Mouse (Mus musculus): ENCODE measurements around the gene Cfap157.

The Cfap157 gene

DNA sequence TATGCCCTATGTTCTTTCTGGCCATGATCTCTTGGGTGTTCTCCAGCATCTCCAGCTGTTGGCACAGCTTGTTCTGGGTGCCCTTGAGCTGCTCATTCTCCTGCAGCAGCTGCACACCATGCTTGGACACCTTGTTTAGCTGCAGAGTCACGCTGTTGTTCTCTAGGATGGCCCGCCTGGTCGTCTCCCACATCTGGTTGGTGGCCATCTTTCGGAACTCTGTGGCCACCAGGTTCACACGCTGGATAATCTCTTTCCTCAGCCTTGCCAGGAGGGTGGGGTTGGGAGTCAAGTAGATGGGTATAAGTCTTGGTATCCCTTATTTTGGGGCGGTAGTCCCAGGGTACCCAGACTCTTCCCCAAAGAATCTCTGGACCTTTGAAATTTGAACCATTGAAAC, 4.5 kb downstream of the Cfap157 start:
- no peak for DNase-seq

- DNase-seq: peak; percentile 41 to 62
These were observed 5.1 kb downstream of the Cfap157 start for GRCm38 (mm10) chr2:32779131-32779530.

- DNase-seq: no peak
These were observed 6.1 kb downstream of the Cfap157 start for GRCm38 (mm10) chr2:32778081-32778480.

GRCm38 (mm10) chr2:32776192-32776591, 8.0 kb downstream of the Cfap157 start:
- DNase-seq: no peak

- DNase-seq: peak; percentile 98
These were observed 8.7 kb downstream of the Cfap157 start, which contains the start of the genes Ttc16 and Ptrh1 for GRCm38 (mm10) chr2:32775359-32776074. Gene Ttc16, minus strand, starts transcription at chr2:32775633. Gene Ptrh1, plus strand, starts transcription at chr2:32775786.

- no peak for DNase-seq
These were observed 11.5 kb downstream of the Cfap157 start for GRCm38 (mm10) chr2:32772626-32773279.

DNA sequence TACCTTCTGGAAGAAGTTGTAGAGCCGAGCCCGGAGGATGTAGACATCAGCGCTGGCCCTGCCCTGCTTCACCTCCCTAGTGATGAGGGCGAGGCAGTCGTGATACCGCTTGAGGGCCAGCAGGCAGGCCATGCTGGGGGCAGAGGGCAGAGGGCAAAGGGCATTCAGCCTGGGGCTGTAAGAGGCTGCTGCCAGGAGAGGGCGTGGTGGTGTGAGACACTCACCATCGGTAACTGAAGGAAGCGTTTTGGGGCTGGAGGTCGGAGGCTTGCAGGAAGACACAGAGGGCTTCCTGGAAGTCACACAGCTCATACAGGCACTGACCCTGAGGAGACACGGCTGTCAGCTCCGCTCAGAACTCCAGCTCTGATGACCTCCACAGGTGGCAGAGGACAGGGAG, 12.3 kb downstream of the Cfap157 start:
- DNase-seq: peak; percentile 41 to 59

DNA sequence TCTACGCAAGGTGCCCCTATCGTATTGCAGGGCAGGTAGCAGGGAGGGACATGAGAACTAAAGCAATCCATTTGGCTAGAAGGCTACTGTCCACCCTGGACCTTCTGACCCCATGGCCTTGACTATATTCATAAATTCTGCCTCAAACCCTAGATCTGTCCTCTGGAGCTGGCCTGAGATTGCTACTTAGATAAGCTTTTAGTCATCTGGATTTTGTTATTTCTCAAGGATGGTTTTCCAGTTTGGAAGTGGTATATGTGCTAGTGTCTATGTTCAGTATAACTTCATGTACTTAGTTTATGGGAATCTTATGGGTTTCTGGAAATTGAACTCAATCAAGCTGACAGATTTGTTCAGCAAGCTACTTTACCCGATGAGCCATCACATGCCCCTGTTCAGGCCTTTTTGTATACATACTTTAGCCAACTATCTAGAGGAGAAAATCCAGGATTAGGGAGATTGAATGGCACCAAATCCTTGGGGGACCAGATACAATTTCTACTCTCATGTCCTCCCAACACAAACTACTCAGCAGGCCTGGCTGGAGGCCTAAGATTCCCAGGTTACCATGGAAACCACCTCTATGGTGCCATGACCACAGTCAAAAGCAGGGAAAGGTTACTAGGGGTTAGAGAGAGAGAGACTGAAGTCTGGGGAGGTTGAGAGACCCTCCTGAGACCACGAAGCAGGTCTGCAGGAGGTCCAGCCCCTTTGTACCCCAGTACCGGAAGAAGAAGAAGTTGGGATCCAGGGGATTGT, 14.7 kb downstream of the Cfap157 start:
- DNase-seq: no peak

DNA sequence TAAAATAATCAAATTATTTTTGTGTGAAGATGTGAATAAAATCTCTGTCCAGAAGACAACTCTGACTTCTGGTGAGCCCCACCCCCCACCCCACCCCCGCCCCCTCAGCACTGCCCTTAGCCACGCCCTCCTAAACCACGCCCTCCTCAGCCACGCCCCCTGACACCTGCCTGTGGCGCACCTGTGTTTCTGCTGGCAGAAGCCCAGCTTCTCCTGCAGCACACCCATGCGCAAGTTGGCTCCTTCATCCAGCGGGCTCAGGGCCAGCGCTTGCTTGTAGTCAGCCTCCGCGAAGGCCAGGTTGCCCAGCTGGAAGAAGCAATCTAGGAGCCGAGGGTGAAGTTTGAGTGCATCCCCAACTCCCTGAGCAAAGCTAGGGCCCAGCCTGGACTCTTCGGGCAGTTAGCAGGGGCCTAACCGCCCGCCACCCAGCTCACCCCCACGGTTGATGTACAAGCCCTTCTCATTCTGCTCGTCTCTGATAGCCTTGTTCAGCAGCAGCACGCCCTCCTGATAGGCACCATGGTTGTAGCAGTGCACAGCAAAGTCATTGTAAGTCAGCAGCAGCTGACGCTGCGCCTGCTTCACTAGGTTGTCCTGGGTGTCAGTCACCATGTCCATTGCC, 15.5 kb downstream of the Cfap157 start:
- DNase-seq: peak; percentile 45 to 58

- no peak for DNase-seq
These were observed 17.0 kb downstream of the Cfap157 start for GRCm38 (mm10) chr2:32767241-32767640.

GRCm38 (mm10) chr2:32763353-32763752, 20.9 kb downstream of the Cfap157 start:
- no peak for DNase-seq

DNA sequence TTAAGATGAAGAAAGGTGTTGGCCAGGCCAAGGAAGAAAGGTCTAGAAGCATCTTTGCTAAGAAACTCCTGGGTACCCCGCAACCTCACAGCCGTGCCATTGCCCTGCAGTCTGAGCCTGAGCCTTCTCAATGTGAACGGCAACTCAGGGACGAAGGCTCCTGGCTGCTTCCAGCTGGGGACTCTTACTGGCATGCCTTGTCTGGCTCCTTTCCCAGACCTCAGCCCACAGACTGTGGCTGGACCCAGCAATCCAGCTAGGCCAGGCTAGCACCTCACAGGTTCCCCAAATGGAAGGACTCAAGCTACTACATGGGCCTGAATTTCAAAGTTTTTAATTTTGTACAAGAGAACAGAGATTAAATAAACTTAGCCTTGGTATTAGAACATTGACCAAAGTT, 22.4 kb downstream of the Cfap157 start:
- DNase-seq: no peak

- DNase-seq: no peak
These were observed 22.9 kb downstream of the Cfap157 start for GRCm38 (mm10) chr2:32761361-32761760.

- DNase-seq: no peak
These were observed 25.2 kb downstream of the Cfap157 start for GRCm38 (mm10) chr2:32759001-32759400.

DNA sequence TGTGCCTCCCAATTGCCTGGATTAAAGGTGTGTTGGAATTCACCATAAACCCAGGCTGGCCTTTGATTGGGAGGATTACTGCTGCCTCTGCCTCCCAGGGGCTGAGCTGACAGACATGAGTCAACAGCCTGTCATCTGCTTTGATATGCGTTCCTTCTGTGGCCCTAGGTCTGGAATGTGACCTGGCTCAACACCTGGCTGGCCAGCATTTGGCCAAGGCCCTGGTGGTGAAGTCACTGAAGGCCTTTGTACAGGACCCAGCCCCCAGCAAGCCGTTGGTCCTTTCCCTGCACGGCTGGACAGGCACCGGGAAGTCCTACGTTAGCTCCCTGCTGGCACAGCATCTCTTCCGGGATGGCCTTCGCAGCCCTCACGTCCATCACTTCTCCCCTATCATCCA, 25.7 kb downstream of the Cfap157 start:
- DNase-seq: peak; percentile 39 to 59

GRCm38 (mm10) chr2:32757056-32757845, 27.0 kb downstream of the Cfap157 start, which contains the start of gene Tor2a:
Gene Tor2a, plus strand, starts transcription at chr2:32757234.
- DNase-seq: peak; percentile 97 to 98

DNA sequence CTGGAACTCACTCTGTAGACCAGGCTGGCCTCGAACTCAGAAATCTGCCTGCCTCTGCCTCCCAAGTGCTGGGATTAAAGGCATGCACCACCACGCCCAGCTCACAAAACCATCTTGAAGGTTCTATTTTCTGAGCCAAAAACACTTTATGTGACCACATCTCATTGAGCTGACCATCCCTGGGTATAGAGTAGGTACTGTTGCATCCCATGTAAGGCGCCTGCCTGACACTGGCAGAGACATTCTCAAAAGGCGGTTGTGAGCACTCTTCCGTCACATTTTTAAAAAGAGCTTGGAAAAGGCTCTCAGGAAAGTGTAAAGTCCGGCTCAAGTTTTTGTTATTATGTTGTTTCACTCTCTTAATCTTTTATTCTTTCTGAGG, 27.6 kb downstream of the Cfap157 start:
- no peak for DNase-seq

DNA sequence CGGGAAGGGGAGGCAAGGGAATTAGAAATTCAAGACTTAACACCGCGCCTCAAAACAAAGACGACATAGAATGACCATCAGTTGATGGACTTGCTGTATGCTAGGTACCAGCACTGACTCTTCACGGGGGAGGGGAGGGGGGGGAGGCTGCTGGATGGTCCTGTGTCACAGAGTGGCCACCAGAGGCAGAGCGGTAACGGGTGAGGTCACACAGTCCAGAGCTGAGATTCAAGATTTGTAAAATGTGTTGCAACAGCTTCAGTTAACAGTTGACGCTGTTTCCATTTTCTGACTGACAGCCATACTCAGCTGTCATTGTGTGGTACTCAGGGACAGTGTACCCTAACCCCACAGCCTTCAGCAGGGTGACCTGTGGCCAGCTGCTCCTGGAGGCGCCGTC, 32.0 kb downstream of the Cfap157 start:
- DNase-seq: no peak

GRCm38 (mm10) chr2:32751665-32752033, 32.6 kb downstream of the Cfap157 start:
- DNase-seq: no peak

- peak; percentile 86 to 88 for DNase-seq
These were observed 33.2 kb downstream of the Cfap157 start for GRCm38 (mm10) chr2:32750887-32751664.

- no peak for DNase-seq
These were observed 34.0 kb downstream of the Cfap157 start for GRCm38 (mm10) chr2:32750199-32750598.

DNA sequence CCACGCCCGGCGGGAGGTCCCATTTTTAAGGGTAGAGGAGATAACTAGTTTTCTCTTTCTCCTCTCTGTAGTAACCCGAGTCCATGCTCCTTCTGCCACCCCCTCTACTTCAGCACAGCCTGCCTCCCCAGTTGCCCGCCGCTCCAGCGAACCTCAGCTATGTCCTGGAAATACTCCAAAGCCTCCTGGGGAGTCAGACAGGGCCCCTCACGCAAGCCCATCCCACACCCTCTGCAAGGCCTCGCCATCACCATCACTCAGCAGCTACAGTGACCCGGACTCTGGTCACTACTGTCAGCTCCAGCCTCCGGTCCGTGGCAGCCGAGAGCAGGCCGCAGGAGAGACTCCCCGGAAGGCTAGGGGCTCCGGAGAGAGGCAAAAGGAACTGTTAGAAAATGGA, 35.1 kb downstream of the Cfap157 start:
- no peak for DNase-seq

All from kidney, adult 8-10 months (tissue).